Mouse (Mus musculus) heart, adult 2 months (tissue): ENCODE results near the gene Rmnd5a. TPM values are rescaled to one million over a fixed set of nuclear protein-coding genes. Genes with fewer than 3 reads are reported as not detected.

Experiments used
- DNase-seq, 2 experiments: peaks; one replicate each; pipeline ENCODE4 v3.0.0; 2021
- H3K27ac ChIP-seq: fragments of 200-600 bp; 2 replicates; pipeline ENCODE4 v1.8.1; 2022
- H3K27me3 ChIP-seq: fragments of 200-500 bp; 2 replicates; pipeline ENCODE4 v1.6.1; 2012; ENCODE audit warnings: mild to moderate bottlenecking, low read length, inconsistent platforms, mixed read lengths; ENCODE audit not compliant: control insufficient read depth, insufficient read depth
- H3K36me3 ChIP-seq: fragments of 200-500 bp; 2 replicates; pipeline ENCODE4 v1.6.1; 2012; ENCODE audit warnings: low read length, inconsistent platforms; ENCODE audit not compliant: control insufficient read depth, insufficient read depth
- H3K4me1 ChIP-seq: fragments of 200-500 bp; 2 replicates; pipeline ENCODE4 v1.6.1; 2011; ENCODE audit warnings: low read length; ENCODE audit not compliant: control insufficient read depth, insufficient read depth
- H3K4me3 ChIP-seq: fragments of 200-600 bp; 2 replicates; pipeline ENCODE4 v1.8.1; 2022
- H3K79me2 ChIP-seq: fragments of 200-500 bp; replicated peaks from 2 replicates; pipeline ENCODE4 v1.6.1; 2012; ENCODE audit warnings: mild to moderate bottlenecking, inconsistent platforms, low read length, moderate library complexity, mixed read lengths; ENCODE audit not compliant: control insufficient read depth, insufficient read depth
- H3K9ac ChIP-seq: fragments of 200-500 bp; 2 replicates; pipeline ENCODE4 v1.6.1; 2012; ENCODE audit warnings: low read depth, mild to moderate bottlenecking, control low read depth, inconsistent platforms, low read length, mixed read lengths
- CTCF ChIP-seq: fragments of 200-600 bp; IDR thresholded peaks from 2 replicates; pipeline ENCODE4 v1.8.1; 2022; ENCODE audit warnings: antibody characterized with exemption, mild to moderate bottlenecking, moderate library complexity
- EP300 ChIP-seq: fragments of 200-500 bp; IDR thresholded peaks from 2 replicates; pipeline ENCODE4 v1.6.1; 2011; ENCODE audit warnings: low read depth, low read length, control low read depth; ENCODE audit not compliant: insufficient read depth
- POLR2A ChIP-seq: fragments of 200-500 bp; IDR thresholded peaks from 2 replicates; pipeline ENCODE4 v1.6.1; 2011; ENCODE audit warnings: mild to moderate bottlenecking, low read depth, low read length, control low read depth; ENCODE audit not compliant: insufficient read depth
- WGBS: fragments of 180-500 bp; shearing (Covaris S2); methylation state at CpG from one replicate; pipeline ENCODE4 v1.1.7; 2018; 5-methylcytosine and 5-hydroxymethylcytosine counted together
- intact Hi-C: fragments of 180-260 bp; cut with DNase I; formaldehyde crosslinking; loops from one replicate; pipeline ENCODE4 v1.15.1; 2025
- polyA plus RNA-seq: library from polyadenylated mRNA; depleted of rRNA; stranded (reverse); fragments of >200 nt; gene quantifications from 2 replicates; pipeline ENCODE4 v1.2.3, GENCODE M21; 2012
- total RNA-seq, 2 experiments: library from RNA; stranded (reverse); gene quantifications; 2 replicates each; pipeline ENCODE4 v1.2.3; 2021

The Rmnd5a gene
- total and polyA plus RNA-seq, 3 experiments = 28.2 to 78.1 (median 67.6) TPM

DNA sequence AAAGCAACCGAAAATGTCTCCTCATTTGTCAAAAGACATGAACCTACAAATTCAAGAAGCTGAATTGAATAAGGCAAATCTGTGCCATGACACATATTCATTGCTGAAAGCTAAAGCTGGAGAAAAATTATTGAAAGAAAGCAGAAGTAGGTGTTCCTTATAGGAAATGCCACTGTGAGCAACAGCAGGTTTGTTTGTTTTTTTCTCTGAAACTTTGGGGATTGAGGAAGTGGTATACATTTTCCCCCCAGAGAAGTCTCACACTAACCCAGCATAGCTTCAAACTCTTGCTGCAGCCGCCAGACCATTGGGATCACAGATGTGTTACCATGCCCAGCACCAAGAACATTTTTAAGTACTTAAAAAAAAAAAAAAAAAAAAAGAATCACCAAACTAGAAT, 12.4 kb upstream of the Rmnd5a start:
- TF ChIP-seq POLR2A = no peak
- TF ChIP-seq CTCF = no peak
- TF ChIP-seq EP300 = no peak
- H3K4me1 ChIP-seq = peaks cover 1% of the 10 kb centered on the region; the same call in 1 of the 2 replicates
- 69% methylated on average over 2 of the region's 2 CpGs for WGBS

DNA sequence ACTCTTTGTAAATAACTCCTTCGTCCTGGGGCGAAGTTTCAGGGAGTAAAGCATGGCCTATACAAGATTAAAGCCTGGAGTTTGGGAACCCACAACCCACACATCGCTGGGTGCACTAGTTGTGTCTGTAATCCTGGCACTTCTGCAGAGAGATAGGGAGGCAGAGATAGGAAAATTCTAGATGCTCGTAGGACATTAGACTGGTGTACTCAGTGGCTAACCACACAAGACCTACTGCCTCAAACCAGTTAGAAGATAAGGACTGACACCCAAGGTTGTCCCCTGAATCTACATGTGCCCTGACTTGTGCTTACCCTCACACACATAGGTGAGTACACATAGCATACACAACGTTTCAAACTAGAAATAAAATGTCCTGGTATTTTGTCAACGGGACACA, 5.1 kb upstream of the Rmnd5a start:
- Histone ChIP-seq H3K27me3 (no peaks in the 10 kb centered on the region), H3K79me2 (no peaks in the 10 kb centered on the region), H3K27ac (no peak overlapping the region), H3K36me3 (no peaks in the 10 kb centered on the region), H3K4me3 (no peak overlapping the region), H3K4me1 (peaks cover 2% of the 10 kb centered on the region; the same call in 1 of the 2 replicates), H3K9ac (no peak overlapping the region)
- no peak for DNase-seq
- WGBS = 81% methylated on average over 6 of the region's 6 CpGs
- intact Hi-C loops = no loop called here
- TF ChIP-seq CTCF (no peak), POLR2A (no peak), EP300 (no peak)

More for the DNA sequence above, 12.4 kb upstream of the Rmnd5a start:
- Histone ChIP-seq H3K9ac (no peak overlapping the region), H3K27me3 (no peaks in the 10 kb centered on the region), H3K79me2 (no peaks in the 10 kb centered on the region), H3K36me3 (no peaks in the 10 kb centered on the region), H3K27ac (no peak overlapping the region), H3K4me3 (no peak overlapping the region)
- intact Hi-C loops = no loop called here
- DNase-seq = no peak

DNA sequence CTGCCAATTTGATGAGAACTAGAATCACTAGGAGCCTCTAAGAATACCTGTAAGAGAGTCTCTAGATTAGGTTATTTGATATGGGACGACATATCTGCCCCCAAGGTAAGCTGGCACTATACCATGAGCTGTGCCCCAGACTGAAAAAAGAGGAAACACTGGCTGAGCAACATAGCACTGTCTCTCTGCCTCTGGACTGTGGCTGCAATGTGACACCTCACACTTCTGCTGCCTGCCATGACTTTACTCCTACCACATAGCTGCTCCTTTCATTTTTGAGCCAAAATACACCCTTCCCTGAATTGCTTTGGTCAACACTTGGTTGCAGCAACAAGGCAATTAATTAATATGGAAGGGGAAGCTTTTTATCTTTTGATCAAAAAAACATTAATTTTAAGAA, 4.3 kb upstream of the Rmnd5a start:
- Histone ChIP-seq H3K4me1 (peaks cover 2% of the 10 kb centered on the region; the same call in 1 of the 2 replicates), H3K36me3 (no peaks in the 10 kb centered on the region), H3K9ac (no peak overlapping the region), H3K4me3 (no peak overlapping the region), H3K27ac (no peak overlapping the region), H3K27me3 (no peaks in the 10 kb centered on the region), H3K79me2 (0 out of 2 replicates have a peak, but pooled peaks cover 1% of the 10 kb centered on the region)
- TF ChIP-seq EP300 = no peak
- no peak for TF ChIP-seq POLR2A
- no peak for TF ChIP-seq CTCF
- no peak for DNase-seq
- intact Hi-C loops = loop anchor here (5.0 kb wide), 1 partner anchor 98 kb away; the partner anchor contains the start of gene Chmp3
- WGBS = 54% methylated on average over 1 of the region's 1 CpGs

DNA sequence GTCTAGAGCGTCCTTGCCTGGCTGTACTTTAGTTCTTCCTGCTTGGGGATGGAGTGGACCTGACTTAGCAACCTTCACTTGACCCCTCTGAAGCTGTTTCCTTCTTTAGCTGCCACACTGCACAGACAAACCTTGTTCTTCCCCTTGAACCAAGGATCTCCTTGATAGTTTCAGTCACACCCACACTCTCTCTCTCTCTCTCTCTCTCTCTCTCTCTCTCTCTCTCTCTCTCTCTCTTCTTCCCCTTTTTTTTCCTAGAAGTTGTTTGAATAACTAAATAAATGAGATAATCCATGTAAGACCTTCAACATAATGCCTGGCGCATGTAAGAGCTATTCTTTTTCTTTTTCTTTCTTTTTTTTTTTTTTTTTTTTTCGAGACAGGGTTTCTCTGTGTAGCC, 1.7 kb upstream of the Rmnd5a start:
- peaks cover 3% of the 10 kb centered on the region for H3K4me1 ChIP-seq
- H3K36me3 ChIP-seq = peaks cover 11% of the 10 kb centered on the region
- WGBS = 79% methylated on average over 3 of the region's 3 CpGs
- H3K9ac ChIP-seq = no peak overlapping the region
- no peak for DNase-seq
- no peak for TF ChIP-seq POLR2A
- TF ChIP-seq CTCF = no peak
- no peak for TF ChIP-seq EP300
- no peaks in the 10 kb centered on the region for H3K27me3 ChIP-seq
- H3K27ac ChIP-seq = no peak overlapping the region
- peaks cover 4% of the 10 kb centered on the region; the same call in 1 of the 2 replicates for H3K79me2 ChIP-seq
- intact Hi-C loops = loop anchor here (5.0 kb wide), 1 partner anchor 100 kb away; the partner anchor contains the start of gene Chmp3
- no peak overlapping the region for H3K4me3 ChIP-seq

DNA sequence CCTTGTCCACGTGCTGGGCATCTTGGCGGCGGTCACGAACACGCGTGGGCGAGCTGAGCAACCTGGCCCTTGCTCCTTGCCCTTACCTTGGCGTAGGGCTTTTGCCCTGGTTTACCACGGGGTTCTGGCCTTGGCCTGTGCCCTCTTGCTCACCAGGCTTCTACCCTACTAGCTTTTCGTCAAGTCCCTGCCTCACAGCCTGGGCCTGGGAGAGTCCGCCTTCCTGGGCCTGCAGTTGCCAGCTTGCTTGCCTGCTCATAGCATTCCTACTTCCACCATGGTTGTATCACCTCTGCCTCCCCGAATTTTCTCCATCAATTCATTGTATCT, 779 bp upstream of the Rmnd5a start:
- Histone ChIP-seq H3K27me3 (no peaks in the 10 kb centered on the region), H3K27ac (peak overlapping the region; percentile 92), H3K79me2 (peaks cover 9% of the 10 kb centered on the region), H3K9ac (peak overlapping the region; percentile 78), H3K4me1 (peaks cover 5% of the 10 kb centered on the region), H3K36me3 (peaks cover 13% of the 10 kb centered on the region), H3K4me3 (peak overlapping the region; percentile 64)
- WGBS = 5% methylated on average over 12 of the region's 12 CpGs
- TF ChIP-seq POLR2A (no peak), EP300 (no peak), CTCF (no peak)
- intact Hi-C loops = loop anchor here (2.0 to 5.0 kb wide), 2 partner anchors 101 to 192 kb away; partner anchors contain the start of genes Chmp3 and Kdm3a
- DNase-seq = no peak

DNA sequence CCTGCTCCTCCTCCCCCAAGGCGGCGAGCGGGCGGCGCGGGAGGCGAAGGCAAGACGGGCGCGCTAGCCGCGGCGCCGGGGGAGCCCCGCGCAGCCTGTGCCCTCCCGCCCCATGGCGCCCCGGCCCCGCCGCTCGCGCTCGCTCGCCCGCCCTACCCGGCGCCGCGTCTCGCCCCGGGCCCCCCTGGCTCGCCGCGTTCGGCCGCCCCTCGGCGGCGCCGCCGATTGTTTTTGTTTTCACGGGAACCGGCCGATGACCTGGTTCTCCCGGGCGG, 283 bp downstream of the Rmnd5a start:
- WGBS = 0% methylated on average over 44 of the region's 47 CpGs
- TF ChIP-seq EP300 (no peak), POLR2A (0 out of 2 replicates have a peak, but pooled peaks have one; percentile 56), CTCF (no peak)
- Histone ChIP-seq H3K4me3 (peak overlapping the region; percentile 84), H3K9ac (peak overlapping the region; percentile 97), H3K4me1 (peaks cover 5% of the 10 kb centered on the region), H3K79me2 (peaks cover 9% of the 10 kb centered on the region), H3K27me3 (no peaks in the 10 kb centered on the region), H3K27ac (peak overlapping the region; percentile 95), H3K36me3 (peaks cover 13% of the 10 kb centered on the region)
- intact Hi-C loops = loop anchor here (1.0 to 5.0 kb wide), 3 partner anchors 53 to 193 kb away; partner anchors contain the start of genes Chmp3, Kdm3a and Rnf103
- DNase-seq = no peak
